Mouse (Mus musculus): ENCODE results near the gene Dip2c. TPM values are rescaled to one million over a fixed set of nuclear protein-coding genes. Genes with fewer than 3 reads are reported as not detected.
A peak's percentile ranks its signal among the peaks of the same experiment; 100 is the strongest.

Gene Dip2c
- total RNA-seq, 2 experiments from 2014 or later = 63.2 to 67.0 TPM

DNA sequence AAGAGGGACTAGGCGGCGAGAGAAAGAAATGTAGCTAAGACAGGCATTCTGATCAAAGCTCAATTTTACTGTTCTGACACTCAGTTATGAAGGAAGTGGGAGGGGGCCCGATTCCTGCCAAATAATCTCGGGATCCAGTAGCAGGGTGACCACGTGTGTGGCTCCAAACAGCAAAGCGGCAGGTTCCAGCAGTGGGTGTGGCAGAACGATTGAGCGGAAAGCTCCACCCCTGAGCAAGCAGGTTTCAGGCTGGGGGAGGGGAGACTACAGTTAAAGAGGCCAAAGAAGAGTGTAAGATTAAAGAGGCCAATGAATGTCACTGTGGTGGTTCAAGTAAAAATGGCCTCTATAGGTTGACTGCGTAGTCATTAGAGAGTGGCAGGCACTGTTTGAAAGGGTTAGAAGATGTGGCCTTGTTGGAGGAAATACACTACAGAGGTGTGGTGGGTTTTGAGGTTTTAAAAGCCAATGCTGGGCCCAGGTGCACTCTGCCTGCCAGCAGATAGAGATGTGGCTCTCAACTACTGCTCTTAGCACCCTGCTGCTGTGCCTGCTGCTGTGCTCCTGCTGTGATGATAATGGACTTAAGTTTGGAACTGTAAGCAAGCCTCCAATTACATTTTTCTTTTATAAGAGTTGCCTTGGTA, 271.5 kb downstream of the Dip2c start:
- peak; percentile 16 for DNase-seq

DNA sequence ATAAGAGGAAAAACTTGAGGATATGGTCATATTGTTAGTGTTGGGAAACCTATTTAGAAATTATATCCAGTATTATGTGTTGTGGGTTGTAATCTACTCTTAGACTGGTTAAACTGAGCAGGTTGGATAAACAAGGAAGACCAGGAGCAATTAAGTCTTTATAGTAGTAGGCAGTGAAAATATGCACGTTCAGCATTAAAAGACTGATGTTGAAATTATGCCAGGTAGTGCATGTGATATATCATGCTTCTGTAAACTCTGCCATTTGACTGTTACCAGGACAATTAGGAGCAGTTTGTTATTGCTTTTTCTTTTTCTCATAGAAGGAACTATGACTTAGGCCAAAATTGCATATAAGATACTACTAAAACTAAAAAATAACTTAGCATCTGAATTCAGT, 285.8 kb downstream of the Dip2c start:
- DNase-seq = no peak

GRCm38 (mm10) chr13:9562921-9563320, 286.6 kb downstream of the Dip2c start:
- peak; percentile 57 for DNase-seq

DNA sequence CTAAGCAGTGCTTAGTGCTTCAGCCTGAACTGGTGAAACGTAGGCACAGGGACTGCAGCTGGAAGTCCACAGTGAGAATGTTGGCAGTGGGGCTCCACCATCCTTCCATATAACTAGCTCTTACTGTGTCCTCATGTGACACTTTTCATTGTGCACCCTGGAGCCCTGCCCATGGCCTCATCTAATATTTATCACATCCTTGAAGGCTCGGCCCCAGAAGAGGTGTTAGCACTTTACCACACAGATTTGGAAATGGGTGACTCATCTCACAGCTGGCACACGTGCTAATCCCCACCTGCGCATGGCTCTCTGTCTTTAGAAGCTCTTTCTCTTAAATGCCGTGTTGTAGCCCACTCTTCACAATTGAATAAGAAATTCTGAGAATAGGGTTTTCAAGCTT, 292.5 kb downstream of the Dip2c start:
- DNase-seq = peak; percentile 42

- no peak for DNase-seq
Measured at GRCm38 (mm10) chr13:9576686-9577085, 300.4 kb downstream of the Dip2c start.

DNA sequence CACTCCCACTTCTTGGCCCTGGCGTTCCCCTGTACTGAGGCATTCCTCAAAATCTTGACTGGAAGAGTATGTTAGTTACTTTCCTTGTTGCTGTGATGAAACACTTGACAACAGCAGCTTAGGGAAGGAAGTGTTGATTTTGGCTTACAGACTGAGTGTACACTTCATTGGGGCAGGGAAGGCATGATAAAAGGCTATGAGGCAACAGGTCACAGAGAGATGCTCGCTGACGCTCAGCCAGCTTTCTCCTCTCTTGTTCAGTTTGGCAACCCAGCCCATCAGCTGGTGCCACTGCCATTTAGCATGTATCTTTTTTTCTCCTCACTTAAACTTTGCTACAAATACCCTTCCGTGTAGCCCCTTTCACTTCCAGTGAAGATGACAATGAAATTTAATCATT, 302.1 kb downstream of the Dip2c start:
- DNase-seq = peak; percentile 23

- no peak for DNase-seq
Measured at GRCm38 (mm10) chr13:9581821-9582220, 305.5 kb downstream of the Dip2c start.

DNA sequence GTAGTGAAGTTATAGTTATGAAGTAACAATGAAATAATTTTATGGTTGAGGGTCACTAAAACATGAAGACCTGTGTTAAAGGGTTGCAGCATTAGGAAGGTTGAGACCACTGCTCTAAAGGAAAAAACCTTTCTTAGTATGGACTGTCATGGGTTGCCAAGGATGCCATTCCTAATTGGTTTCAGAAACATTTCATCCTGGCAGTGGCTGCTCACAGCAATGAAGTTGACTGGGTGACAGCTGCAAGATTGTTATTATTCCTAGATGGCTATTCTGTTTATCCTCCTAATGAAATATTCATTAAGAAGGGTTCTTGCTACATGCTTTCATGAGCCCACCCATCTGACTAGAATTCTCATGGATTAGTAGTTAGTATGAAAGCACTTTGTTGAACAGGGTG, 307.3 kb downstream of the Dip2c start:
- DNase-seq = no peak

DNA sequence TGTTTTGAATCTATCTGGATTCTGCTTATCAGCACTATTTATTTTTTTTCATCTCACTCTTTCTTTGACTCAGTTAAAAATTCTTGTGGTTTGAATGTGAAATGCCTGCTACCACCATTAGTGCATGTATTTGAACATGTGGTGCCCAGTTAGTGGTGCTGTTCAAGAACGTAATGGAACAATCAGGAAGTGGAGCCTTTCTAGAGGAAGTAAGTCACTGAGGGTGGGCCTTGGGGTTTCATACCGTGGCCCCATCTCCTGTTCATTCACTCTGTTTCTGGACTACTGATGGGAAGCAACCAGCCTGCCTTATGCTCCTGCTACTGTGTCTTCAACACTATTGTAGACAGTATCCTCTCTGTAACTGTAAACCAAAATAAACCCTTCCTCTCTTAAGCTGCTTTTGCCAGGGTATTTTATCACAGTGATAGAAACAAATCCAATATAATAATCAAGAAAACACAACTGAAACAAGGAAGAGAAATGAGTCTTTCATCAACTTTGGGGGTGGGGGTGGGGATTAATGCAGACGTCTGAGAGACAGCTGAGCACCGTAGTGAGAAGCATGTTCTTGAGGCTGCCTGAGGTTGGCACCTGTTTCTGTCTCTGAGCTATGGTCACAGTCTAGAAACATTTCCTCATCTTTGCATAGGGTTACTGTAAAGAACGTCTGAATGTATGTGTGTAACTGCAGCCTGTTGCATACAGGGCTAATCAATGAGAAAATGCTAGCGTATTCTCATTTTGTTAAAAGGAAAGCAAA, 323.2 kb downstream of the Dip2c start:
- DNase-seq = no peak

GRCm38 (mm10) chr13:9601350-9601749, 325.0 kb downstream of the Dip2c start:
- no peak for DNase-seq

- DNase-seq = no peak
Measured at GRCm38 (mm10) chr13:9611229-9611628, 334.9 kb downstream of the Dip2c start.

DNA sequence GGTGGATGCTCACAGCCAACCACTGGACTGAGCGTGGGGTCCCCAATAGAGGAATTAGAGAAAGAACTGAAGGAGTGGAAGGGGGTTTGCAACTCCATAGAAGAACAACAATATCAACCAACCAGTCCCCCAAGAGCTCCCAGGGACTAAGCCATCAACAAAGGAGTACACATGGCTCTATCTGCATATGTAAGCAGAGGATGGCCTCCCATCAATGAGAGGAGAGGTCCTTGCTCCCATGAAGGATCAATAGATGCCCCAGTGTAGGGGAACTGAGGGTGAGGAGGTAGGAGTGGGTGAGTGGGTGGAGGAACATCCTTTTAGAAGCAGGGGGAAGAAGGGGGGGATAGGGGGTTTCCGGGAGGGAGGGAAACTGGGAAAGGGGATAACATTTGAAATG, 356.4 kb downstream of the Dip2c start:
- DNase-seq = no peak

GRCm38 (mm10) chr13:9635951-9636350, 359.6 kb downstream of the Dip2c start:
- DNase-seq = no peak

DNA sequence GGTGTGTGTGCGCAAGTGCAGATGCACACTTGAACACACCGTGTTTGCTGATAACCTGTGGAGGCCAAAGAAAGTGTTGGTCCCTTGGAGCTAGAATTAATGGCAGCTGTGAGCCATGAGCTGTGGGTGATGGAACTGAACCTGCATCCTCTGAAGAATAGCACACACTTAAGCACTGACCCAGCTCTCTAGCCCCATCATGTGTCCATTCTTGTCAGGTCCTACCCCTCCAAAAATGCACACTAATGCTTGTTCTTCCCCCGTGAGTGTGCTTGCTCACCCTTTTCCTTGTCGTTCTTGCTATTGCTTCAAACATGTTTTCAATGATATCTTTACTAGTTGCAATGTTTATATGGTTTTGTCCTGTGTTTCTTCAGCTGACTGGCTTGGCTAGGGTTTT, 360.2 kb downstream of the Dip2c start:
- DNase-seq = peak; percentile 45

GRCm38 (mm10) chr13:9637949-9638348, 361.6 kb downstream of the Dip2c start:
- no peak for DNase-seq

DNA sequence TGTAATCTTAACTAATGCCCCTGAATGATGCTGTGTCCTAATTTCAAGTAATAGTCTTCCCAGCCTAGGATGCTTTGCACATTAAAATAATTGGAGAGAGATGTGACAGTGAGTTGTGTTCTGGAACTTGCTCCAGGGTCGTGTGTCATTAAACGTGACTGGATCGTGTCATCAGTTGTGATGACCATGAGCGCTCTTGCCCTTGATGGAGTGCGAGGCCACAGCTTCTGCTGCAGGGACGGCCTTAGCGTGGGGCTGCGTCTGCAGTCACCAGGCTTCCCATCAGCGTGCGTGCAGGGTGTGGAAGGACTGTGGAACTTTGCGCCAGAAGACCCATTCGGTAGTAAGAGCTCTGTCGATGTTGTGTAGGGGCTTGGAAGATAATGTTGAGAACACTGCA, 372.4 kb downstream of the Dip2c start:
- DNase-seq = no peak

- DNase-seq = no peak
Measured at GRCm38 (mm10) chr13:9649894-9650293, 373.6 kb downstream of the Dip2c start.

- no peak for DNase-seq
Measured at GRCm38 (mm10) chr13:9650580-9650979, 374.3 kb downstream of the Dip2c start.

GRCm38 (mm10) chr13:9653018-9653417, 376.7 kb downstream of the Dip2c start:
- no peak for DNase-seq

- no peak for DNase-seq
Measured at GRCm38 (mm10) chr13:9656613-9657012, 380.3 kb downstream of the Dip2c start.

DNA sequence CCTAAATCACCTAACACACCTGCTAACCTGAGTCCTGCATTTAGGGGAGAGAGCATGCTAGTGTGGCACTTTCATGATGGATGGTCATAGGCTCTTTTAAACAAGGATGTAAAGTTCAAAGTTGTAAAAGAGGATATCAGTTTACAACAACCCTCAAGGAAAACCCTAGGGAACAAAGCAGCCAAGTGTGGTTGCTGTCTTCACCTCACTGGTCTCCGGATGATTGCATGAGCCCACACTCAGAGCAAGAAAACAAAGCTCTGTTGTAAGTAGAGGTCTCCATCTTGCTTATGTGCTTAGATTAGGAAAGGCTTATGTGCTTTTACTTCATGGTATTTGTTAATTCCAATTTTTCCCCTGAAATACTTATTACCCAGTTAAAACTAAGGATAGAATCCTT, 384.4 kb downstream of the Dip2c start:
- DNase-seq = no peak

GRCm38 (mm10) chr13:9663593-9663992, 387.3 kb downstream of the Dip2c start:
- no peak for DNase-seq

- no peak for DNase-seq
Measured at GRCm38 (mm10) chr13:9667954-9668496, 391.7 kb downstream of the Dip2c start.

- no peak for DNase-seq
Measured at GRCm38 (mm10) chr13:9669246-9669645, 392.9 kb downstream of the Dip2c start.
